Mouse (Mus musculus) liver, embryonic 13.5 days (tissue): ENCODE results near the gene Bcl6b. TPM values are rescaled to one million over a fixed set of nuclear protein-coding genes. Genes with fewer than 3 reads are reported as not detected.
A peak's percentile ranks its signal among the peaks of the same experiment; 100 is the strongest.

Source experiments
- ATAC-seq: fragments of 200-750 bp; cut with Nextera tagmentation; 2 replicates; pipeline ENCODE4 v1.8.0; 2017; ENCODE audit warnings: low read depth, mild to moderate bottlenecking, moderate number of reproducible peaks, moderate library complexity
- DNase-seq: peaks from one replicate; pipeline ENCODE4 v3.0.0; 2022
- H3K27ac ChIP-seq: fragments of 300-500 bp; sonication (generic); 2 replicates; pipeline ENCODE4 v1.5.1; 2015; ENCODE audit warnings: moderate library complexity, mild to moderate bottlenecking, inconsistent platforms
- H3K27me3 ChIP-seq: fragments of 300-500 bp; sonication (generic); 2 replicates; pipeline ENCODE4 v1.6.1; 2015; ENCODE audit warnings: mild to moderate bottlenecking, inconsistent platforms
- H3K36me3 ChIP-seq: fragments of 300-500 bp; sonication (generic); 2 replicates; pipeline ENCODE4 v1.6.1; 2015; ENCODE audit warnings: mild to moderate bottlenecking, inconsistent platforms
- H3K4me1 ChIP-seq: fragments of 300-500 bp; sonication (generic); replicated peaks from 2 replicates; pipeline ENCODE4 v1.6.1; 2015; ENCODE audit warnings: inconsistent platforms
- H3K4me2 ChIP-seq: fragments of 300-500 bp; sonication (generic); 2 replicates; pipeline ENCODE4 v1.6.1; 2015; ENCODE audit warnings: inconsistent platforms, mild to moderate bottlenecking, moderate library complexity
- H3K4me3 ChIP-seq: fragments of 300-500 bp; sonication (generic); replicated peaks from 2 replicates; pipeline ENCODE4 v1.5.1; 2015; ENCODE audit warnings: mild to moderate bottlenecking, inconsistent platforms
- H3K9ac ChIP-seq: fragments of 300-500 bp; sonication (generic); 2 replicates; pipeline ENCODE4 v1.6.1; 2015; ENCODE audit warnings: mild to moderate bottlenecking, inconsistent platforms
- H3K9me3 ChIP-seq: fragments of 300-500 bp; sonication (generic); replicated peaks from 2 replicates; pipeline ENCODE4 v1.6.1; 2016; ENCODE audit warnings: inconsistent platforms
- WGBS: fragments of 180-500 bp; shearing (Covaris S2); methylation state at CpG from one replicate; pipeline ENCODE4 v1.1.7; 2015; ENCODE audit not compliant: insufficient replicate concordance; 5-methylcytosine and 5-hydroxymethylcytosine counted together
- polyA plus RNA-seq: library from polyadenylated mRNA; unstranded; fragments of >200 nt; fragmentation: Nextera tagmentation; extraction: Ambion mirVana; gene quantifications from 2 replicates; pipeline ENCODE4 v1.2.1, GENCODE M21; 2015

The Bcl6b gene
- polyA plus RNA-seq, 1 experiment from 2014 or later: 1.6 TPM

DNA sequence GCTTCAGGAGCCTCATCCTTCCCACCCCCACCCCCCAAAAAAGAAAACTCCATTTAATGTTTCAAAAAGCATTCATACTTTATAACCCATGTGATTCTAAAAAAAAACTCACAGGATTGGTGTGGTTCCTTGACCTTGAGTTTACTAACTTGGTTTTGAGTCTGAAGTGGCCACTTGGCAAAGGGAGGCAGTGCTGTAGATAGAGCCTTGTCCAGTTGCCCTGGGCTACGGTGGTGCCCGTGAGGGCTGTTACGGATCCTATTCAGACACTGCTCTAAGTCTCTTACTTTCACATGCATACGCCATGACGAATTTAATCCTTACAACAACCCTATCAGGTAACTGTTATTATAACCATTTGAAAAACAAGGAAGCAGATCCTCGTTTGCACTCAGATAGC, 17.6 kb downstream of the Bcl6b start:
- Histone ChIP-seq H3K4me1 (peaks cover 19% of the 10 kb centered on the region), H3K4me3 (no peak overlapping the region), H3K36me3 (peaks cover 4% of the 10 kb centered on the region; the same call in 1 of the 2 replicates), H3K27ac (no peak overlapping the region), H3K4me2 (no peak overlapping the region), H3K9me3 (no peaks in the 10 kb centered on the region), H3K9ac (no peak overlapping the region), H3K27me3 (peaks cover 63% of the 10 kb centered on the region)
- ATAC-seq (no peak), DNase-seq (no peak)
- 79% methylated on average over 6 of the region's 6 CpGs for WGBS

DNA sequence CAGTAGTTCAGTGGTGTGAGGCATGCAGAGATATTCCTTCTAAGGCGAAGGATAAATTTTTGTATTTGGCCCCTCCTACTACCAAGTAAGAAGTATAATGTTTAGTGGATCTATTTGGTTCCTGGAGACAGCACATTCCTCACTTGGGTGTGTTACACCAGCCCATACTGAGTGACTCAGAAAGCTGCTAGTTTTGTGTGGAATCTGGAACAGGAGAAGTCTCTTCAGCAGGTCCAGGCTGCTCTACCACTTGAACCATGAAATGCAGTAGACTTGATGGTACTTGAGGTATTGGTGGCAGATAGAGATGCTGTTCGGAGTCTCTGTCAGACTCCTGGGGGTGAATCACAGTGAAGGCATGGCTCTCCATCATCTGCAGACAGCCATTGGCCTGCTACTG, 18.9 kb downstream of the Bcl6b start:
- ATAC-seq (no peak), DNase-seq (no peak)
- WGBS: 78% methylated on average over 2 of the region's 2 CpGs
- Histone ChIP-seq H3K36me3 (no peaks in the 10 kb centered on the region), H3K4me1 (peaks cover 19% of the 10 kb centered on the region), H3K9ac (no peak overlapping the region), H3K27ac (no peak overlapping the region), H3K9me3 (no peaks in the 10 kb centered on the region), H3K4me3 (no peak overlapping the region), H3K27me3 (peaks cover 50% of the 10 kb centered on the region), H3K4me2 (no peak overlapping the region)

DNA sequence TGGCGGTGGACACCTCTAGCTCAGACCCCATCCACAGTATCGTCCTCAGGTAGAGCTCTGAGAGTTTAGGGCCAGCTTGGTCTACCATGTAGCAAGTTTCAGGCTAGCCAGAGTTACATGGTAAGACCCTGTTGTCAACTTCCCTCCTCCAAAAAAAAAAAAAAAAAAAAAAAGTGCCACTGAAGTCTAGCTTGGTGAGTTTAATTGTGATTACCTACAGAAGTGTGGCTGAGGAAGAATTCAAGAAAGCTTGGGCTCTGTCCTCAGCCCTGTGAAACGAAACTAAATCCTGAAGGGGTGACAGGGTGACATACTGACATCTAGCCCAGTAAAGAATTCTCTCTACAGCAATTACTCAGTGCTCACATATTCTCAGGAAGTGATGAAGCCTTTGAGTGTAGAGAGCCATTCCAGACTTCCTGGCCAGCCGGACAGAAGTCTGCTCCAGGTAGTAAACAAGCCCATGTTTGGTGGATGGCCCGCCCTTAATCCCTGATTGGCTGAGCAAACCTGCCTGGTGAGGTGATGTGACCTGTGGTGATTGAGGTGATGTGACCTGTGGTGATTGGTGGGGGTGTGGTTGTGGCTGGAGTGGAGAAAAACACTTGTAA, 20.7 kb downstream of the Bcl6b start:
- no peak for ATAC-seq
- no peak overlapping the region for H3K4me3 ChIP-seq
- H3K4me2 ChIP-seq: no peak overlapping the region
- H3K9me3 ChIP-seq: no peaks in the 10 kb centered on the region
- H3K9ac ChIP-seq: no peak overlapping the region
- H3K36me3 ChIP-seq: no peaks in the 10 kb centered on the region
- H3K27me3 ChIP-seq: peaks cover 33% of the 10 kb centered on the region
- no peak overlapping the region for H3K27ac ChIP-seq
- 56% methylated on average over 5 of the region's 5 CpGs for WGBS
- no peak for DNase-seq
- H3K4me1 ChIP-seq: peaks cover 3% of the 10 kb centered on the region

DNA sequence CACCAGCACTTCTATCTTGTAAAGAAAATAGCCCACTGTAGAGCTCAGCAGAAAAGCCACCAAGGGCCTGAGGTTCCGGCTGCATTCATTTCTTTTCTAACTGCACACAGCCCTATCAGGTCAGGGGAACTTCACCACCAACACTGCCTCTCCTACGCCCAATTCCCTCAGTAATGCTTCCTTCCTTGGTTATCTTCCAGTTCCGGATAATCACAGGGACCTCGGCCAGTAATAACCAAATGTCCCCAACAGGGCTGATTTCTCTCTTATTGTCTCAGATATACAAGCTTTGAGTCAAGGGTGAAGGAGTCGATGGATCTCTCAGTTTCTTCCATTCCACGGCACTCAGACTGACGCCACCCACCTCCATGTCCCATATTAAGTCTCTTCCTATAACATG, 22.3 kb downstream of the Bcl6b start:
- H3K9me3 ChIP-seq: no peaks in the 10 kb centered on the region
- H3K27me3 ChIP-seq: peaks cover 17% of the 10 kb centered on the region
- H3K4me1 ChIP-seq: no peaks in the 10 kb centered on the region
- ATAC-seq (no peak), DNase-seq (no peak)
- H3K36me3 ChIP-seq: no peaks in the 10 kb centered on the region
- H3K4me3 ChIP-seq: no peak overlapping the region
- 57% methylated on average over 7 of the region's 7 CpGs for WGBS
- no peak overlapping the region for H3K27ac ChIP-seq
- no peak overlapping the region for H3K9ac ChIP-seq
- H3K4me2 ChIP-seq: no peak overlapping the region

DNA sequence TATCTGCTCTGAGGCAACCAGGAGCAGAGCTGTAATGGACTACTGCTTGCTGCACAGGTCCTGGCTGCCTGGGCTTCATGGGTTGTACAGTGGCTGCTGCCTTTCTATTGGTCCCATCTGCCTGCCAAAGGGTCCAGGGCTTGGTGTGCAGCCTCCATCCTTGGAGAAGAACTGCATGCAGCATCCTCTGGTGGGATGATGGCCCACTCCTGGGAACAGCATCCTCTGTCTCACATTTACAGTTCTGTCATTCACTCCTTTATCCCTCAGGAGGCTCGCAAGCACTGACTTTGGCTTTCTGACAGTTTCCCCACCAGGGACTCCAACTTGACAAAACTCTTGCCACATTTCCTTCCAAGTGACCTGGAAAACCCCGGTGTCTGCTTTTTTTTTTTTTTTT, 22.8 kb downstream of the Bcl6b start:
- DNase-seq: no peak
- Histone ChIP-seq H3K36me3 (no peaks in the 10 kb centered on the region), H3K27ac (no peak overlapping the region), H3K4me2 (no peak overlapping the region), H3K4me3 (no peak overlapping the region), H3K4me1 (no peaks in the 10 kb centered on the region), H3K9me3 (no peaks in the 10 kb centered on the region), H3K27me3 (peaks cover 12% of the 10 kb centered on the region; the same call in 1 of the 2 replicates), H3K9ac (no peak overlapping the region)
- no peak for ATAC-seq
- 52% methylated on average over 2 of the region's 2 CpGs for WGBS

DNA sequence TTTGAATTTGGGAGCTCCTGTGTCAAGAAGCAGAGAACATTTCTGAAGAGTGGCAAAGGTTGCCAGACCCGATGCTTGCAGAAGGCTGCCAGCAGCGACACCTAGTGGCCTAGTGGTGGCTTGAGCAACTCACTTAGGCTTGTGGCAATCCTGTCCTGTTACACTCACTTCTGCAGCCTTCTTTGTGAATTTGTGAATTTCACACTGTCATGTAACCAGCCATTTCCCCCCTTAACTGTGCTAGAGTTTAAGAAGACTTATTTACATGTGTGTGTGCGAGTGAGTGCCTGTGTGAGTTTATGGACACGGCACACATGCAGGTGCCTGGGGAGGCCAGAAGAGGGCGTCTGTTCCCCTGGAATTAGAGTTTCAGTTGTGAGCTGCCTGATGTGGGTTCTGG, 27.9 kb downstream of the Bcl6b start:
- ATAC-seq (no peak), DNase-seq (peak; percentile 69)
- WGBS: 37% methylated on average over 5 of the region's 5 CpGs
- no peak overlapping the region for H3K27ac ChIP-seq
- no peaks in the 10 kb centered on the region for H3K36me3 ChIP-seq
- no peak overlapping the region for H3K4me2 ChIP-seq
- H3K9me3 ChIP-seq: no peaks in the 10 kb centered on the region
- H3K9ac ChIP-seq: no peak overlapping the region
- H3K4me1 ChIP-seq: no peaks in the 10 kb centered on the region
- no peak overlapping the region for H3K4me3 ChIP-seq
- H3K27me3 ChIP-seq: peaks cover 8% of the 10 kb centered on the region; the same call in 1 of the 2 replicates

DNA sequence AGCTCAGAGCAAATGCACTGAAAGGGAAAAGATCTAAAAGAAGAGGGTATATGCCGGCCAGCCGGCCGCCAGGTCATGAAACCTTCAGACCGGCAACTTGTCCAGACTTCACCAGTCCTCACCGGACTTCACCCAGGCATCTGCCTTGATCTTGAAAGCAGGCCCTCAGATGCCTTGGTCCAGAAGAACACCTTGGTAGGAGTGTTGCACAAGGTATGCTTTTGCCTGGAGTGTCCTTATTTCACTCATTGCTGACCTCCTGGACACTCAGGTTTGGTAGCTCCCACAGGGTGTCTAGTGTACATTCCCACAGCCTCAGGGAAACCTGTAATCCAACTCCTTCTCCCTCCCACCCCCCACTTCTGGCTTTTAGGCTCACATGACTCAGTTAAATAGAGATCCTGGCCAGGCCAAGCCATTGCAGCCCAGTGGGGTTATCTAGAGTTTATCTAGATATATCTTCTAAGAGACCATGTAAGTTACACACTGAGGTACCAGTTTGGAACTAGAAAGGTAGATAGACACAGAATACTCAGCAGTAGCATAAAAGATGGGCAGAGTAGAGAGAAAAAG, 29.5 kb downstream of the Bcl6b start:
- H3K4me1 ChIP-seq: no peaks in the 10 kb centered on the region
- H3K4me3 ChIP-seq: no peak overlapping the region
- H3K36me3 ChIP-seq: no peaks in the 10 kb centered on the region
- H3K9ac ChIP-seq: no peak overlapping the region
- DNase-seq: no peak
- H3K4me2 ChIP-seq: no peak overlapping the region
- no peaks in the 10 kb centered on the region for H3K9me3 ChIP-seq
- ATAC-seq: no peak
- no peak overlapping the region for H3K27ac ChIP-seq
- WGBS: 71% methylated on average over 5 of the region's 5 CpGs
- peaks cover 8% of the 10 kb centered on the region; the same call in 1 of the 2 replicates for H3K27me3 ChIP-seq

DNA sequence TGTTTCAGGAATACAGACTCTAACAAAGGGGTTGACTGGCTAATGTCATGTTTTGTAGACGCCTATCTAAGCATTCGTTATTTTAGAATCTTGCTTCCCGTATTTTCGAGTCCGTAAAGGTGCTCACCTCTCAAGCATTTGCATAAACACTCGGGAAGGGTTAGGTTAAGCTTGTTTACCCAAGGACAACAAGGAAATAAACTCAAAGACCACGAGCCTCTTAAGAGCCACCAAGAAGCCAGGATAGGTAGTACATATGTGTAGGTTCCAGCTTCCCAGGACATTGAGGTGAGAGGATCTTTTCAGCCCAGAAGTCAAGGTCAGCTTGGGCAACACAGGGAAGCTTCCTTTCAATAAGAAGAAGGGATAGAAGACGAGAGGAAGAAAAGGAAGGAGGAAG, 30.5 kb downstream of the Bcl6b start:
- H3K9me3 ChIP-seq: no peaks in the 10 kb centered on the region
- H3K9ac ChIP-seq: no peak overlapping the region
- peaks cover 8% of the 10 kb centered on the region; the same call in 1 of the 2 replicates for H3K27me3 ChIP-seq
- DNase-seq: no peak
- no peak for ATAC-seq
- H3K27ac ChIP-seq: no peak overlapping the region
- 67% methylated on average over 8 of the region's 8 CpGs for WGBS
- H3K36me3 ChIP-seq: no peaks in the 10 kb centered on the region
- no peak overlapping the region for H3K4me2 ChIP-seq
- no peak overlapping the region for H3K4me3 ChIP-seq
- H3K4me1 ChIP-seq: no peaks in the 10 kb centered on the region

DNA sequence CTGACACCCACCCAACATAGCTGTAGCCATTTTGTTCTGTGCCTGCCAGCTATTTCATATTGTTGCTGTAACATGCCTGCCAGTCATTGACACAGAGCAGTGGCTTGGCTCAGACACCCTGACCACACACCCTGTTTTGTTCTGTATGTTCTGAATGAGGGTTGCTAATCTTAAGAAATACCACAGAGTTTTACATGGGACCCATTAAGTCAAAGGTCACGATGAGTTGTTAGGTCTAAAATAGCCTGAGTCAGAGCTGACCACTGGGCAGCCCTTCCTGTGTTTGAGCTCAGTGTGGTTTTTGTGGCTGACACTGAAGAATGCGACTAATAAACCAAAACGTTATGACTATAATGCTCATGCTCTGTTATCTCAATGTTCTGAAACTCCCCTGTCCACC, 31.3 kb downstream of the Bcl6b start:
- Histone ChIP-seq H3K27me3 (peaks cover 8% of the 10 kb centered on the region; the same call in 1 of the 2 replicates), H3K4me3 (no peak overlapping the region), H3K27ac (no peak overlapping the region), H3K9ac (no peak overlapping the region), H3K4me2 (no peak overlapping the region), H3K4me1 (no peaks in the 10 kb centered on the region), H3K9me3 (no peaks in the 10 kb centered on the region), H3K36me3 (no peaks in the 10 kb centered on the region)
- DNase-seq (no peak), ATAC-seq (no peak)
- 32% methylated on average over 3 of the region's 3 CpGs for WGBS

DNA sequence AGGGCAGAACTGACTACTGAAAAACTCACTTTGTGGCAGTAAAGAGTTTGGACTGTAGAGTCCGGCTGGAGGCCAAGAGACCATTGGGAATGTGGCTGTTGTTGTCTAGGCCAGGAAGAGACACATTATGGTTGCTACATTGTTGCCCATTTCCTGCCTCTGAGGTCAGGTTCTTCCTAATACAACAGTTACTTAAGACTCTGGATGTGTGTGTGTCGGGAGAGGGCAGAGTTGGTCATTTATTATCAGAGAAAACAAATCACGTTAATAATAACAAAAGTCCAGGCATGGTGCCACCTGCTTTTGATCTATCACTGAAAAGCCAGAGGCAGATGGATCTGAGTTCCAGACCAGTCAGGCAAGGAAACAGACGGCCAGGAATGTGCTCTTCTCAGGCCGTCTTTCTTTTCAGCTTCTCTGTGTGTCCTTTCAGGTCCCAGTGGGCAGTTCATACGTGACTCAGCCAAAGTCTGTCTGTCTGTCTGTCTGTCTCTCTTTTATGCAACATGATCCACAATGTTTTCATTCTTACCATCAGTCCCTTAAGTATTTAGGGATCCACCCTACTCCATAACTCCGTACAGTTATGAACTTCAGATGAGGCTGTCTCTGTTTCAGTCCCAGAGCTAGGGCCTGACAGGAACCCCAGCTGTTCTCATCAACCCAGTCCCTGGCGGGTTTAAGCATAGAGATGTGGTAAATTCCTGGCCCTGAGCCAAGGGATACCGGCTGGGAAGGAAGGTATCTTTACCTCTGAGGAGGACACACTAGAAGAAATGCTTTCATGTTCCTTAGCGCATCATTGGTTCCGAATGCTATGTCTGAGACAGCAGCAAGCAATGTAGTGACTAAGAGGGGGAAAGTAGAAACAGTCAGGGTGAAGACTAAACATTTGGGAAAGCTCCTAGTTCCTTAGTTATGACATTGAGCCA, 36.0 kb downstream of the Bcl6b start:
- Histone ChIP-seq H3K9ac (no peak overlapping the region), H3K9me3 (no peaks in the 10 kb centered on the region), H3K4me3 (no peak overlapping the region), H3K27ac (no peak overlapping the region), H3K4me2 (no peak overlapping the region), H3K36me3 (no peaks in the 10 kb centered on the region), H3K4me1 (no peaks in the 10 kb centered on the region), H3K27me3 (no peaks in the 10 kb centered on the region)
- DNase-seq (no peak), ATAC-seq (no peak)
- WGBS: 57% methylated on average over 11 of the region's 11 CpGs

DNA sequence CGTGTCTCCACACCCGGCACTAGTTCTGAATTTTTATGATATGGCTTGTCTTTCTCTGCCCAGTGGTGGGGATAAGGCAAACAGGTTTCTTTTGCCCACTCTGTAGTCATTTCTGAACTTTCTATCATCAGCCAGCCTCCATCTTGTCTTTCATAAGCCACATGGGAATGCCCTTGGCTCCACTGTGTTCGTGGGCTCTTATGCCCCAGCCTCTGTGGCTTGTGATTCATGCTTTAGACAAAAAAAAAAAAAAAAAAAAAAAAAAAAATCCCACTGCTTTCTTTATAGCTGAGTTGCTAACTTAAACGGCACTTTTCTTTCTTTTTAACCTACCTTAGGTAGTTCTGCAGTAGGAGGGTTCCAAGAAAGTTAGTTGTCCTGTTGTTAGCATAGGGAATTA, 37.4 kb downstream of the Bcl6b start:
- no peak overlapping the region for H3K4me3 ChIP-seq
- no peaks in the 10 kb centered on the region for H3K4me1 ChIP-seq
- no peaks in the 10 kb centered on the region for H3K36me3 ChIP-seq
- 61% methylated on average over 4 of the region's 4 CpGs for WGBS
- no peaks in the 10 kb centered on the region for H3K27me3 ChIP-seq
- H3K4me2 ChIP-seq: no peak overlapping the region
- H3K27ac ChIP-seq: no peak overlapping the region
- no peak overlapping the region for H3K9ac ChIP-seq
- no peak for ATAC-seq
- H3K9me3 ChIP-seq: no peaks in the 10 kb centered on the region
- no peak for DNase-seq
